Mouse (Mus musculus): ENCODE data around the gene Gm10639. TPM values are rescaled to one million over a fixed set of nuclear protein-coding genes. Genes with fewer than 3 reads are reported as not detected.
"Not testable (repeated sequence)": the region's sequence is repeated elsewhere in the genome, so short reads cannot be mapped to it uniquely, and the experiment has no call there.

Gene Gm10639
- polyA plus RNA-seq, 1 experiment from 2014 or later, result not detected

- H3K4me3 ChIP-seq (replicated peaks); ATAC-seq (ENCODE audit: insufficient read depth); H3K9ac ChIP-seq; H3K4me2 ChIP-seq; H3K27ac ChIP-seq (replicated peaks); H3K9me3 ChIP-seq (replicated peaks); H3K27me3 ChIP-seq; H3K36me3 ChIP-seq (replicated peaks); H3K4me1 ChIP-seq (replicated peaks): not testable (repeated sequence)
- WGBS (ENCODE audit: insufficient replicate concordance), result 43% methylated on average over 6 of the region's 6 CpGs
Observed at GRCm38 (mm10) chr9:78348206-78349004, 58.7 kb downstream of the Gm10639 start.

GRCm38 (mm10) chr9:78349141-78349540 lies 59.4 kb downstream of the Gm10639 start:
- not testable (repeated sequence) for H3K4me2 ChIP-seq; H3K9me3 ChIP-seq (replicated peaks); H3K4me3 ChIP-seq (replicated peaks); H3K27me3 ChIP-seq; H3K36me3 ChIP-seq (replicated peaks); H3K9ac ChIP-seq; ATAC-seq (ENCODE audit: insufficient read depth); H3K27ac ChIP-seq (replicated peaks); H3K4me1 ChIP-seq (replicated peaks)
- 52% methylated on average over 3 of the region's 3 CpGs for WGBS (ENCODE audit: insufficient replicate concordance)

GRCm38 (mm10) chr9:78350007-78350406 lies 60.3 kb downstream of the Gm10639 start:
- not testable (repeated sequence) for H3K9ac ChIP-seq; H3K4me1 ChIP-seq (replicated peaks); H3K27ac ChIP-seq (replicated peaks); H3K9me3 ChIP-seq (replicated peaks); ATAC-seq (ENCODE audit: insufficient read depth); H3K4me2 ChIP-seq; H3K36me3 ChIP-seq (replicated peaks); H3K27me3 ChIP-seq; H3K4me3 ChIP-seq (replicated peaks)

- Histone ChIP-seq H3K9me3 (replicated peaks) (no peaks in the 10 kb centered on the region), H3K27ac (replicated peaks) (no peak overlapping the region), H3K36me3 (replicated peaks) (no peaks in the 10 kb centered on the region), H3K4me1 (replicated peaks) (no peaks in the 10 kb centered on the region), H3K4me2 (no peak overlapping the region), H3K4me3 (replicated peaks) (no peak overlapping the region), H3K9ac (no peak overlapping the region), H3K27me3 (no peaks in the 10 kb centered on the region)
- 47% methylated on average over 6 of the region's 6 CpGs for WGBS (ENCODE audit: insufficient replicate concordance)
- ATAC-seq (ENCODE audit: insufficient read depth), result no peak
Observed at GRCm38 (mm10) chr9:78351504-78352220, 61.9 kb downstream of the Gm10639 start.

Other genes with a start within 250 kb of the Gm10639 start
- gene Gcm1, start 238.0 kb upstream of the Gm10639 start, polyA plus RNA-seq (2015; fragmentation: Nextera tagmentation; extraction: Ambion mirVana), result not detected in 2 replicates
- 74.2 and 81.2 TPM in 2 replicates for gene Fbxo9, start 180.9 kb upstream of the Gm10639 start, polyA plus RNA-seq (2015; fragmentation: Nextera tagmentation; extraction: Ambion mirVana)
- gene Ick, start 180.7 kb upstream of the Gm10639 start, polyA plus RNA-seq (2015; fragmentation: Nextera tagmentation; extraction: Ambion mirVana), result 4.6 TPM in 2 replicates
- 36.2 and 38.3 TPM in 2 replicates for gene Gsta4, start 107.1 kb upstream of the Gm10639 start, polyA plus RNA-seq (2015; fragmentation: Nextera tagmentation; extraction: Ambion mirVana)
- gene Gsta1, start 59.3 kb upstream of the Gm10639 start, polyA plus RNA-seq (2015; fragmentation: Nextera tagmentation; extraction: Ambion mirVana), result not detected in 2 replicates
- 0.26 and 0.36 TPM in 2 replicates for gene Gm3776, start 32.8 kb upstream of the Gm10639 start, polyA plus RNA-seq (2015; fragmentation: Nextera tagmentation; extraction: Ambion mirVana)
- gene Omt2a, start 24.9 kb downstream of the Gm10639 start, polyA plus RNA-seq (2015; fragmentation: Nextera tagmentation; extraction: Ambion mirVana), result not detected in 2 replicates
- not detected in 2 replicates for gene Omt2b, start 37.7 kb downstream of the Gm10639 start, polyA plus RNA-seq (2015; fragmentation: Nextera tagmentation; extraction: Ambion mirVana)
- gene Gsta2, start 65.9 kb downstream of the Gm10639 start, polyA plus RNA-seq (2015; fragmentation: Nextera tagmentation; extraction: Ambion mirVana), result 0.23 and 0.51 TPM in 2 replicates
- not detected in 2 replicates for gene Dppa5a, start 78.3 kb downstream of the Gm10639 start, polyA plus RNA-seq (2015; fragmentation: Nextera tagmentation; extraction: Ambion mirVana)
- gene Ooep, start 88.8 kb downstream of the Gm10639 start, polyA plus RNA-seq (2015; fragmentation: Nextera tagmentation; extraction: Ambion mirVana), result 0.03 and 0.08 TPM in 2 replicates
- gene Ddx43, start 105.9 kb downstream of the Gm10639 start, polyA plus RNA-seq (2015; fragmentation: Nextera tagmentation; extraction: Ambion mirVana), result not detected in 2 replicates
- 0.82 and 0.98 TPM in 2 replicates for gene Cgas, start 153.3 kb downstream of the Gm10639 start, polyA plus RNA-seq (2015; fragmentation: Nextera tagmentation; extraction: Ambion mirVana)
- gene Mto1, start 158.3 kb downstream of the Gm10639 start, polyA plus RNA-seq (2015; fragmentation: Nextera tagmentation; extraction: Ambion mirVana), result 19.6 and 19.8 TPM in 2 replicates
- 0.45 and 0.68 TPM in 2 replicates for gene Gm17324, start 158.9 kb downstream of the Gm10639 start, polyA plus RNA-seq (2015; fragmentation: Nextera tagmentation; extraction: Ambion mirVana)
- gene Eef1a1, start 199.2 kb downstream of the Gm10639 start, polyA plus RNA-seq (2015; fragmentation: Nextera tagmentation; extraction: Ambion mirVana), result 2,003 and 2,036 TPM in 2 replicates

Measured in liver, embryonic 15.5 days (tissue).